Mouse (Mus musculus): ENCODE data around the gene Socs3.

DNA sequence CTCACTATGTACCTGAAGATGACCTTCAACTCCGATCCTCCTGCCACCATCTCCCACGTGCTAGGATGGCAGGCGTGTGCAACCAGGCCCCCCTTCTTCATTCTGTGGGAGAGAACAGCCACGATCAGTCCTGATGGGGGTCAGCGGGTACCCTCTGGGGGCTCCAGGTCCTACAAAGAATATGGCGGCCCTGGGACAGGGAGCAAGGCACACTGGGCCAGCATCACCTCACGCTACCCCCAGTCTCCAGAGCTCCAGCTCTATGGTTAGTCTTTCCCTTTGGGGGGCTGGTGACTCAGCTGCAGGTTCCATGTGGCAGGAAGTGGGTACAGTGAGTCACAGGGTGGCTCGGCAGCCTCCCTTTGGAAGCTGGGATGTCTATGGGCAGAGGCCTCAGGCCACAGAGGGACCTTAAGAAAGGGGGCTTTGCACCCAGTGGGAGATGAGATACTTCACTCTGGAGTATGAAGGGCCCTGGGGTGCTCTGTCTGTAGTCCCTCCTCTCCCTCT is 28.5 kb downstream of the Socs3 start:
- TF ChIP-seq CTCF (IDR thresholded peaks at IDR 0.05; ENCODE audit: insufficient read depth, low read depth, low read length): no peak
- TF ChIP-seq POLR2A (IDR thresholded peaks at IDR 0.05; ENCODE audit: insufficient read depth, low read depth, low read length): no peak
